Mouse (Mus musculus) kidney, postnatal 25 days (tissue): ENCODE data around the gene 6330409D20Rik.

Source experiments
- DNase-seq, 2 experiments: peaks; one replicate each; pipeline ENCODE4 v3.0.0; 2021; ENCODE audit warnings: mixed read lengths in 2 of 2

The 6330409D20Rik gene

DNA sequence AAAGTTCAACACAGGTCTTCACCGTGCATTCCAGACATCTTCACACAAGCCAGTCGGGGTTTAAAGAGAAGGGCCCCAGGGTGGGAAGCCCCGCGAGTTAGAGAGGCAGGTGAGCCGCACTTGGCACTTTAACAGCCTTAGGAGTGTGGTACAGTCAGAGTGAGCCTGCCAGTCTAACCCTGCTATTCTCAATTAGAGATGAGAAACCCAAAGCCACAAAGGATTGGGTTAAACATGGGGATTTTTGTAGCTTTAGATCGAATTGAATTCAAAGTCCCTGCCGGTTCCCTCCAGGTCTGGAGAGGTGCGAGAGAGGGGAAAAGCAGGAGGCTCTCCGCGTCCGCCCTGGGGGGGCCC is at the start of gene 6330409D20Rik:
TSS of gene 6330409D20Rik (minus strand) at position 101 of the 357 bp plus-strand sequence.
- DNase-seq = no peak

DNA sequence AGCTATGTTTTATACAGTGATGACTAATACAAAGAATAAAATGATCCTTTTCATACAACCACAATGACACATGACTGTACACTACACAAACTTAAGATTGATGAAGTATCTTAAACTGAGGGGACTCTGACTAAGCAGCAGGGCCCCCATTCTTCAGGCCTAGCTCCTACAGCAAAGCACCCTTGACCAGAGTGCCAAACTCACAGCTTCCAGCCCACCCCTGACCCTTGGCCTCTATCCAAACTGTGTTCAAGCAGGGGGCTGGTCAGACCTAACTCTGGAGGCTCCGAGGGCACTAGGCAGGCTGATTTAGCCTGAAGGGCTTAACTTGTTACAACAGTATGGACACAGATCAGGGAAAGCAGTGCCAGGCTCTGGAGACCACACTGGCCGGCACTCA is 47.8 kb upstream of the 6330409D20Rik start:
- DNase-seq = no peak

DNA sequence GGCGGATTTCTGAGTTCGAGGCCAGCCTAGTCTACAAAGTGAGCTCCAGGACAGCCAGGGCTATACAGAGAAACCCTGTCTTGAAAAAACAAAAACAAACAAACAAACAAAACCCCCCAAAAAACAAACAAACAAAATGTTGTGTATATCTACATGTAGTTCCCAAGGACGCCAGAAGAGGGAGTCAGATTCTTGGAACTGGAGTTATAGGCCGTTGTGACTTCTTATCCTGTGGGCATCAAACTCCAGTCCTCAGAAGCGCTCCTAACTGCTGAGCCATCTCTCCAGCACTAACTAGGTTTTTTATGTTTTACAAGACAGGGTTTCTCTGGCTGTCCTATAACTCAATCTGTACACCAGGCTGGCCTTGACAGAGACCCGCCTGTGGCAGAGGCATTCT is 46.4 kb upstream of the 6330409D20Rik start:
- peak in 1 of 2 experiments; percentile 55 for DNase-seq

DNA sequence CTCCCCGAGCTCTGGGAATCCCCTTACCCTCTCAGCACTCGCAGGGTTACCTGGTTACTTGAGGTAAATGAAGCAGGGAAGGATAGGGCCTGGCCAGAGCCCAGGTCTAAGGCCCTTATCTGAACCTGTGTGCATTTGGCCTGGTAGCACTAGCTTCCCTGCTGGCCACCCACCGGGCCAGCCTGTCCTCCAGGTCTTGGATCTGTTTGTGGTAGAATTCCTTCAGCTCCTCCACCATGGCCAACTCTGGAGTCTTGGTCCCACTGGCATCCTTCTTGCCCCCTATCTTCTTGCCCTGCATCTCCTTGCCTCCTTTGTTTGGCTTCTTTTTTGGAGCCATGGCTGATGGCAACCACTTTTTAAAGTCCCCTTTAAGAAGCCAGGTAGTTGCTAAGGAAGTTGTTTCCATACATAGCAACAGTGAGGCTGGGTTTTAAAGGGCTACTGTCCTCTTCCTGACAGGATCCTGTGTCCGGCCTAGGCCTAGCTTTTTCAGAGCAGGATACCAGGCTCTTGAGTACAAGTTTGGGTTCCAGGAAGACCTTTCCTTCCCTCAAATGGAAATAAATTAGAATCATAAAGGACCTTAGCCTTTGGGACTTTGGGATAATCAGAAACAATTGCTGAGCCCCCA is 43.3 kb upstream of the 6330409D20Rik start, which contains the start of gene Cfap157:
TSS of gene Cfap157 (minus strand) at position 381 of the 634 bp plus-strand sequence.
- peak; percentile 32 to 53 for DNase-seq

DNA sequence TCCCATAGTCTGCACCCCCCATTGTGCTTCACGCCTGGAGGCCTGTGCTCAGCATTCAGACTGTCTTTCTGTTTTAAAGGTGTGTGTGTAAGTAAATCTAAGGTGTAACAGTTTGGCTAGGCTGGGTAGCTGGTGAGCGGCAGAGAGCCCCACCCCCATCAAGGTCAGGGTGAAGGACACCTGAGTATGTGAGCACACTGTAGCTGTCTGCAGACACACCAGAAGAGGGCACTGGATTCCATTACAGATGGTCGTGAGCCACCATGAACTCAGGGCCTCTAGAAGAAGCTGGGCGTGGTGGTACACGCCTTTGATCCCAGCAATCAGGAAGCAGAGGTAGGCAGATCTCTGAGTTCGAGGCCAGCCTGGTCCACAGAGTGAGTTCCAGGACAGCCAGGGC is 40.9 kb upstream of the 6330409D20Rik start:
- no peak for DNase-seq

DNA sequence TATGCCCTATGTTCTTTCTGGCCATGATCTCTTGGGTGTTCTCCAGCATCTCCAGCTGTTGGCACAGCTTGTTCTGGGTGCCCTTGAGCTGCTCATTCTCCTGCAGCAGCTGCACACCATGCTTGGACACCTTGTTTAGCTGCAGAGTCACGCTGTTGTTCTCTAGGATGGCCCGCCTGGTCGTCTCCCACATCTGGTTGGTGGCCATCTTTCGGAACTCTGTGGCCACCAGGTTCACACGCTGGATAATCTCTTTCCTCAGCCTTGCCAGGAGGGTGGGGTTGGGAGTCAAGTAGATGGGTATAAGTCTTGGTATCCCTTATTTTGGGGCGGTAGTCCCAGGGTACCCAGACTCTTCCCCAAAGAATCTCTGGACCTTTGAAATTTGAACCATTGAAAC is 38.9 kb upstream of the 6330409D20Rik start:
- DNase-seq = no peak

DNA sequence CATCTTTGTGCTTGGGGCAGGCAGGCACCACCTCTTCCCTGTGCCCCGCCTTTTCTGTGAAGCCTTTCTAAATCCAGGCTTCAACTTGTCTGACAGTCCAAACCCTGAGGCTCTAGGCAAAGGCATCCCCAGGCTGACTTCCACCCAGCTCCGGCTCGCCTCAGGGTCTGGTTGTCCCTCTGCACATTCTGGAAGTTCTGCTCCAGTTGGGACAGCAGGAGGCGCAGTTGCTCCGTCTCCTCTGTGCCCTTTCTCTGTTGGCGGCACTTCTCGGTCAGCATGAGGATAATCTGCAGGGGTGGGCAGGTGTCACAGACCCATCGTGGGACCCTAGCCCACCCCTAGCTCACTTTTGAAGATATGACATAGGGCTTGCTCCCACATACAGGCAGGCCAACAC is 38.3 kb upstream of the 6330409D20Rik start:
- peak; percentile 73 to 74 for DNase-seq

DNA sequence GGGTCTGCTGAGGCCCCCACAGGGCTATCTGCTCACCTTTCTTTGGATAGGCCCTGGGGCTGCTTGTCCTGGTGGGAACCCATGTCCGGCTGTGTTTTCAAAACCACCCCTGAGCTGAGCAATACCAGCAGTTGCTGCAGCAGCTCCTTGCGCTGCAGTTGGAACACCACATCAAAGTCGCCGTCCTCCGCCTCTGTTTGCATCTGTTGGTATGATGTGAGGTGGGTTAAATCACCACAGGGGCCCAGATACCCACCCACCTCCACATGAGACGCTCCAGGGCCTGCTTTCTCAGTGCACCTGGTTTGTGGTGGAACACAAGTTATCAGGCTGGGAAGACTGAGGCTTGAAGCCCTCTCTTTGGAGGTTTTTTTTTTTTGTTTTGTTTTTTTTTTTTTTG is 37.3 kb upstream of the 6330409D20Rik start:
- no peak for DNase-seq

DNA sequence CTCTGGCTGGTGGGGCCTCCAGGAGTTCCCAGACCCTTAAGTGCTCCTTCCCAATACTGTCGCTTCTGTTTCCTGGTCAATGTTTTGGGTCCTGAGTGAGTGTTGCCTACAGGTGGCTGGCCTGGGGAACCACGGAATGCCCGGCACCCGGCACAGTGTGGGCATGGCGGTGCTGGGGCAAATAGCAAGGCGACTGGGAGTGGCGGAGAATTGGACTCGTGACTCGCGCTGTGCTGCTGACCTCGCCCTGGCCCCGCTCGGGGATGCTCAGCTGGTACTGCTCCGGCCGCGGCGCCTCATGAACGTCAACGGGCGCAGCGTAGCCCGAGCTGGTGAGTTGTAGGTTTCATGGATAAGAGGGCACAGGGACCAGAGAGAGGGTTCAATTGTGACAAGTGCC is 35.4 kb upstream of the 6330409D20Rik start:
- peak in 1 of 2 experiments; percentile 46 for DNase-seq

DNA sequence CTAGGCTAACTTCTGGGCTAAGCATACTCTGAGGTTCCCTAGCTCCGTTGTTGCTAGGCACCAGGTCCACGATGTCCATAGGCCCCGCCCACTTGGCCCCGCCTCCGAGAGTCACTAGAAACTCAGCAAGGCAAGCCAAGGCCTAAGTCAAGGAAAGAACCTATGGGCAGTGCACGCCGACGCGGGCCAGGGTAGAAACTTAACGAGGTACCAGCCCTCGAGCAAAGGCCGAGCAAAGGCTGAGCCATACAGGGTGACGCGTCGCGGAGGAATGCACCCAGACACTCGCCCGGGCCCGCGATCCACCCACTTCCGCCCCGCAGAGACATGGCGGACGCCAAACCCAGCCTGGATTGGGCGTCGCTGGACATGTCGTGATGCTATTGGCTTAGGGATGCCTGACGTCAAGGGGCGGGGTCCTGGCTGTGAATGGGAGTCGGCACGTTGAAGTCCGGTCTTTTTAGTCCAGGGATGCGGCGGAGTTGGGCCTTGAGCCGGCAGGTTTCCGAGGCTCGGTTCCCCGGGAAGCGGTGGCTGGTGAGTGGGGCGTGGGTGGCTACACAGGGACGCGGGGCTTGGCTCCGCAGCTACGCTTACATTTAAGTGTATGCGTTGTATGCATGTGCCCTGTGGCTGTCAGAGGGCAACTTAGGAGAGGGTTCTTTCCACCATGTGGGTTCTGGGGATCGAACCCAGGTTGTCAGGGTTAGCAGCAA is 34.7 kb upstream of the 6330409D20Rik start, which contains the start of the genes Ttc16 and Ptrh1:
TSS of gene Ttc16 (minus strand) at position 275 of the 716 bp plus-strand sequence.
TSS of gene Ptrh1 (plus strand) at position 428 of the 716 bp plus-strand sequence.
- DNase-seq = peak; percentile 99

DNA sequence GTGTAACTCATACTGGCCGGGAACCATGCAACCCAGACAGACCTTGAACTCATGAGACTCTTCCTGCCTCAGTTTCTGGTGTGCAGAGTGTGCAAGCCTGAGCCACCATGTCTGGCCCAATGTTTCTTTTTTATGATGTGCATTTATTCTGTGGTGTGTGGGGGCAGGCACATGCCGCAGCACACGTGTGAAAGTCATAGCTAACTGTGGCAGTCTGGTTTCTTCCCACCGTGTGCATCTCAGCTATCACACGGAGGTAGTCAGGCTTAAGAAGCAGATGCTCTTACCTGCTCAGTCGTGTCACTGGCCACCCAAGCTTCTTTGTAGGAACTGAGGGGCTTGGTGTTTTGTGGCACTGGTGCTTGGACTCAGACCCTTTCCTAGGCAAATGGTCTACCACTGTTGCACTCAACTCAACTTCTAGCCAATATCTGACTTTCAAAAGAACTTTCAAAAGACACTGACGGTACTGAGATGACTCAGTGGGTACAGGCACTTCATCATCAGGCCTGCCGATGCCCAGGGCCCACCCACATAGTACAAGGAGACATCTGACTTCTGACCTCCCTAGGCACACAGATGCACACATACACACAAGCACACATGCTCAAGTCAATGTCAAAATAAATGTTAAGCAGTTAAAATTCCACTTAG is 31.9 kb upstream of the 6330409D20Rik start:
- no peak for DNase-seq

DNA sequence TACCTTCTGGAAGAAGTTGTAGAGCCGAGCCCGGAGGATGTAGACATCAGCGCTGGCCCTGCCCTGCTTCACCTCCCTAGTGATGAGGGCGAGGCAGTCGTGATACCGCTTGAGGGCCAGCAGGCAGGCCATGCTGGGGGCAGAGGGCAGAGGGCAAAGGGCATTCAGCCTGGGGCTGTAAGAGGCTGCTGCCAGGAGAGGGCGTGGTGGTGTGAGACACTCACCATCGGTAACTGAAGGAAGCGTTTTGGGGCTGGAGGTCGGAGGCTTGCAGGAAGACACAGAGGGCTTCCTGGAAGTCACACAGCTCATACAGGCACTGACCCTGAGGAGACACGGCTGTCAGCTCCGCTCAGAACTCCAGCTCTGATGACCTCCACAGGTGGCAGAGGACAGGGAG is 31.1 kb upstream of the 6330409D20Rik start:
- peak; percentile 56 to 72 for DNase-seq

DNA sequence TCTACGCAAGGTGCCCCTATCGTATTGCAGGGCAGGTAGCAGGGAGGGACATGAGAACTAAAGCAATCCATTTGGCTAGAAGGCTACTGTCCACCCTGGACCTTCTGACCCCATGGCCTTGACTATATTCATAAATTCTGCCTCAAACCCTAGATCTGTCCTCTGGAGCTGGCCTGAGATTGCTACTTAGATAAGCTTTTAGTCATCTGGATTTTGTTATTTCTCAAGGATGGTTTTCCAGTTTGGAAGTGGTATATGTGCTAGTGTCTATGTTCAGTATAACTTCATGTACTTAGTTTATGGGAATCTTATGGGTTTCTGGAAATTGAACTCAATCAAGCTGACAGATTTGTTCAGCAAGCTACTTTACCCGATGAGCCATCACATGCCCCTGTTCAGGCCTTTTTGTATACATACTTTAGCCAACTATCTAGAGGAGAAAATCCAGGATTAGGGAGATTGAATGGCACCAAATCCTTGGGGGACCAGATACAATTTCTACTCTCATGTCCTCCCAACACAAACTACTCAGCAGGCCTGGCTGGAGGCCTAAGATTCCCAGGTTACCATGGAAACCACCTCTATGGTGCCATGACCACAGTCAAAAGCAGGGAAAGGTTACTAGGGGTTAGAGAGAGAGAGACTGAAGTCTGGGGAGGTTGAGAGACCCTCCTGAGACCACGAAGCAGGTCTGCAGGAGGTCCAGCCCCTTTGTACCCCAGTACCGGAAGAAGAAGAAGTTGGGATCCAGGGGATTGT is 28.7 kb upstream of the 6330409D20Rik start:
- no peak for DNase-seq

DNA sequence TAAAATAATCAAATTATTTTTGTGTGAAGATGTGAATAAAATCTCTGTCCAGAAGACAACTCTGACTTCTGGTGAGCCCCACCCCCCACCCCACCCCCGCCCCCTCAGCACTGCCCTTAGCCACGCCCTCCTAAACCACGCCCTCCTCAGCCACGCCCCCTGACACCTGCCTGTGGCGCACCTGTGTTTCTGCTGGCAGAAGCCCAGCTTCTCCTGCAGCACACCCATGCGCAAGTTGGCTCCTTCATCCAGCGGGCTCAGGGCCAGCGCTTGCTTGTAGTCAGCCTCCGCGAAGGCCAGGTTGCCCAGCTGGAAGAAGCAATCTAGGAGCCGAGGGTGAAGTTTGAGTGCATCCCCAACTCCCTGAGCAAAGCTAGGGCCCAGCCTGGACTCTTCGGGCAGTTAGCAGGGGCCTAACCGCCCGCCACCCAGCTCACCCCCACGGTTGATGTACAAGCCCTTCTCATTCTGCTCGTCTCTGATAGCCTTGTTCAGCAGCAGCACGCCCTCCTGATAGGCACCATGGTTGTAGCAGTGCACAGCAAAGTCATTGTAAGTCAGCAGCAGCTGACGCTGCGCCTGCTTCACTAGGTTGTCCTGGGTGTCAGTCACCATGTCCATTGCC is 28.0 kb upstream of the 6330409D20Rik start:
- peak; percentile 69 to 81 for DNase-seq

DNA sequence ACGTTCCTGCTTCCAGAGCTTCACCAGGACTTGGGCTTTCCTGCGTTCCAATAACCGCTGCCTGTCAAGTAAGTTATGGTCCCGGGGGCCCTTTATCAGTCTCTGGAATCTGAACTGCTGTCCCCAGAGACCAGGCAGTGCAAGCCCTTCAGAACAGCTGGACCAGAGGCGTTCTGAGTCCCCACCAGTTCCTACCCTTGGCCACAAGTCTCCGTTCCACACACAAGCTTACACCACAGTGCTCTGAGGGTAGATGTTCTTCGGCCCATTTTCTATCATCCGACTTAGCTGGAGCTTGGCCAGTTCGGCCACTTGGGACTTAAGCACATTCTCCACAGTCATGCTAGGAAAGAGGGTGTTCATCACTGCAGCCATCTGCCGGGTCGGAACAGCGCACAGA is 26.4 kb upstream of the 6330409D20Rik start:
- peak; percentile 40 to 63 for DNase-seq

DNA sequence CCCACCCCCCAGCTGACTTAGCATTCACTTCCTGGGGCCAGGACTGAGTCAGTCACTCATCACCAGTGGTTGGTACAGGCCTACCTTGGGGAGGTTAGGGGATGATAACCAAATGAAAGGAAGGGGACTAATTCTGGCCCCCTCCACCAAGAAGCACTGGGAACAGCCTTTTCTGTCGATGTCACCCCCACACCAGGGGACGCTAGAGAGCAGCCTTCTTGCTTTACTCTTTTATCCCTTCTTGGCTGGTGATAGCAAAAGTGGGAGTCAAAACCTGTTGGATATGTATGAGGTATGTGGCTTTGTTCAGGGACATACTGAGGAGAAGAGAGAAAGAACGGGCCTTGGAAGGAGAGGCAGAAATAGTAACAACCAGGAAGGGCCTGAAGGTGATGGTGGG is 22.5 kb upstream of the 6330409D20Rik start:
- no peak for DNase-seq

DNA sequence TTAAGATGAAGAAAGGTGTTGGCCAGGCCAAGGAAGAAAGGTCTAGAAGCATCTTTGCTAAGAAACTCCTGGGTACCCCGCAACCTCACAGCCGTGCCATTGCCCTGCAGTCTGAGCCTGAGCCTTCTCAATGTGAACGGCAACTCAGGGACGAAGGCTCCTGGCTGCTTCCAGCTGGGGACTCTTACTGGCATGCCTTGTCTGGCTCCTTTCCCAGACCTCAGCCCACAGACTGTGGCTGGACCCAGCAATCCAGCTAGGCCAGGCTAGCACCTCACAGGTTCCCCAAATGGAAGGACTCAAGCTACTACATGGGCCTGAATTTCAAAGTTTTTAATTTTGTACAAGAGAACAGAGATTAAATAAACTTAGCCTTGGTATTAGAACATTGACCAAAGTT is 21.0 kb upstream of the 6330409D20Rik start:
- DNase-seq = no peak

DNA sequence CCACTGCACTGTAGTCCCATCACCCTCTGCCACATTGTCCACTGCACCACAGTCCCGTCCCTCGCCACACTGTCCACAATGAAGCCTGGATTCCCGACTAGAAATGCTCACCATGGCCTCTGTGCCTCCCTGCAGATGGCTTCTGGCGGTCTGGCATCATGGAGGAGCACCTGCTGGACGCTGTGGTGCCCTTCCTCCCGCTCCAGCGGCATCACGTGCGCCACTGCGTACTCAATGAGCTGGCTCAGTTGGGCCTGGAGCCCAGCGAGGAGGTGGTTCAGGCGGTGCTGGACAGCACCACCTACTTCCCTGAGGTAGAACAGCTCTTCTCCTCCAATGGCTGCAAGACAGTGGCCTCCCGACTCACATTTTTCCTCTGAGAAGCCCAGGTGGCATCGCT is 20.5 kb upstream of the 6330409D20Rik start:
- DNase-seq = no peak

DNA sequence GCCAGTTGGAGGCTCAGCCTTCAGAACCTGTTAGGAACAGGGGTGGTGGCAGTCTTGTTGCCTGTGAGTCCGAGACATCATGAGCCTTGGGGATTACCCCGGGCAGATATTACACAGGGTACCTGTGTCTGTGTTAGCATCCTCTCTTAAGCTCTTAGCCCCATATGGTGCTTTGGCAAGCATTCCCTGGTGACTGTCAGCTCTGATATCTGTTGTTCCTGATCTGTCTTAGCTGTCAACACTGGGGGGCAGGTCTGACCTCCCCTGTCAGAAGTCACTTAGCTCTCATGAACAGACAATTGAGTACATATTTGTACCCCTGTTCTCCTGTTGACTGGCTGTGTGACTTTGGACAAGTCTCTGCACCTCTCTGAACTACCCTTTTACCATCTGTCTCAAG is 18.2 kb upstream of the 6330409D20Rik start:
- no peak for DNase-seq

DNA sequence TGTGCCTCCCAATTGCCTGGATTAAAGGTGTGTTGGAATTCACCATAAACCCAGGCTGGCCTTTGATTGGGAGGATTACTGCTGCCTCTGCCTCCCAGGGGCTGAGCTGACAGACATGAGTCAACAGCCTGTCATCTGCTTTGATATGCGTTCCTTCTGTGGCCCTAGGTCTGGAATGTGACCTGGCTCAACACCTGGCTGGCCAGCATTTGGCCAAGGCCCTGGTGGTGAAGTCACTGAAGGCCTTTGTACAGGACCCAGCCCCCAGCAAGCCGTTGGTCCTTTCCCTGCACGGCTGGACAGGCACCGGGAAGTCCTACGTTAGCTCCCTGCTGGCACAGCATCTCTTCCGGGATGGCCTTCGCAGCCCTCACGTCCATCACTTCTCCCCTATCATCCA is 17.7 kb upstream of the 6330409D20Rik start:
- DNase-seq = peak in 1 of 2 experiments; percentile 74

DNA sequence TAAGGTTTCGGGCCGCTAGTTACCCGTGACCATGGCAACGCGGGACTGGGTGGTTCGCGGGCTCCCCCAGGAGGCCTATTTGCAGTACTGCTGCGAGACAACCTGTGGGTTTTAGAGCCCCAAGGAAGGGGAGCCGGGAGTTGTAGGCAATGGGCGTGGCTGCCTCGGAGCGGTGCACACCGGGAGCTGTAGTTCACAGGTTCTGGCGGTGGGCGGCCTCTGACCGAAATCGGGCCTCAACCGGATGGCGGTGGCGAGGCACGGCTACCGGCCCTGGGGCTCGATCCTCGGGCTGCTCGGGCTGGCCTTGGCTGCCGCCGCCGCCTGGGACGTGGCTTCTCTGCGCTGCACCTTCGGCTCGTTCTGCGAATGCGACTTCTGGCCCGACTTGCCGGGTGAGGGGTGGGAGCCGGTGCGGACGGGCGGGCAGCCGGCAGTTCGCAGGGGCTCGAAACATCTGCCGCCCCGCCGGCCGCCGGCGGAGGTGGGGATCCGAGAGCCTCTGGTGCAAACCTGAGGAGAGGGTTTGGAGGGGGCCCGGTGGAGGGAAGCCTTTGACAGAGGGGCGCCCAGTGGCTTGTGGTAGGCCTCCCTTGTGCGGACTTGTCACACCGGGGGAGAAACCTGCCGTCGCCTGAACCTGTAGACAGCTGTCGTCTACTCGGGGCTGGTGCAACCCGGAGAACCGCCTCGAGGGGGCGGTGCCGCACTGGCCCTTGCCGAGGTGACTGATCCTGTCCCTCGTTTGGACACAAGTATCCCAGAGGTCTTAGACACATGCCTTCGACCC is 16.4 kb upstream of the 6330409D20Rik start, which contains the start of gene Tor2a:
TSS of gene Tor2a (plus strand) at position 179 of the 790 bp plus-strand sequence.
- peak; percentile 98 to 99 for DNase-seq

DNA sequence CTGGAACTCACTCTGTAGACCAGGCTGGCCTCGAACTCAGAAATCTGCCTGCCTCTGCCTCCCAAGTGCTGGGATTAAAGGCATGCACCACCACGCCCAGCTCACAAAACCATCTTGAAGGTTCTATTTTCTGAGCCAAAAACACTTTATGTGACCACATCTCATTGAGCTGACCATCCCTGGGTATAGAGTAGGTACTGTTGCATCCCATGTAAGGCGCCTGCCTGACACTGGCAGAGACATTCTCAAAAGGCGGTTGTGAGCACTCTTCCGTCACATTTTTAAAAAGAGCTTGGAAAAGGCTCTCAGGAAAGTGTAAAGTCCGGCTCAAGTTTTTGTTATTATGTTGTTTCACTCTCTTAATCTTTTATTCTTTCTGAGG is 15.8 kb upstream of the 6330409D20Rik start:
- no peak for DNase-seq
